Mouse (Mus musculus): ENCODE results near the gene Extl2.

The Extl2 gene

GRCm38 (mm10) chr3:116007941-116008440 is 729 bp downstream of the Extl2 start:
- DNase-seq (ENCODE audit: low spot score in 2 of 2) = peak; percentile 32 to 33

- no peak for DNase-seq (ENCODE audit: low spot score in 2 of 2)
These were observed 2.5 kb downstream of the Extl2 start for GRCm38 (mm10) chr3:116009622-116010344.

GRCm38 (mm10) chr3:116014901-116015300 is 7.6 kb downstream of the Extl2 start:
- no peak for DNase-seq (ENCODE audit: low spot score in 2 of 2)

GRCm38 (mm10) chr3:116016116-116016515 is 8.9 kb downstream of the Extl2 start:
- DNase-seq (ENCODE audit: low spot score in 2 of 2) = no peak

GRCm38 (mm10) chr3:116018606-116019005 is 11.3 kb downstream of the Extl2 start:
- no peak for DNase-seq (ENCODE audit: low spot score in 2 of 2)

GRCm38 (mm10) chr3:116019136-116019535 is 11.9 kb downstream of the Extl2 start:
- DNase-seq (ENCODE audit: low spot score in 2 of 2) = no peak

- DNase-seq (ENCODE audit: low spot score in 2 of 2) = no peak
These were observed 17.0 kb downstream of the Extl2 start for GRCm38 (mm10) chr3:116024236-116024635.

GRCm38 (mm10) chr3:116024669-116025068 is 17.4 kb downstream of the Extl2 start:
- no peak for DNase-seq (ENCODE audit: low spot score in 2 of 2)

- DNase-seq (ENCODE audit: low spot score in 2 of 2) = no peak
These were observed 18.4 kb downstream of the Extl2 start for GRCm38 (mm10) chr3:116025701-116026100.

GRCm38 (mm10) chr3:116026996-116027395 is 19.7 kb downstream of the Extl2 start:
- DNase-seq (ENCODE audit: low spot score in 2 of 2) = no peak

- DNase-seq (ENCODE audit: low spot score in 2 of 2) = no peak
These were observed 23.0 kb downstream of the Extl2 start for GRCm38 (mm10) chr3:116030152-116030788.

- DNase-seq (ENCODE audit: low spot score in 2 of 2) = no peak
These were observed 26.1 kb downstream of the Extl2 start for GRCm38 (mm10) chr3:116033218-116033870.

GRCm38 (mm10) chr3:116033871-116034222 is 26.6 kb downstream of the Extl2 start:
- no peak for DNase-seq (ENCODE audit: low spot score in 2 of 2)

- DNase-seq (ENCODE audit: low spot score in 2 of 2) = no peak
These were observed 33.5 kb downstream of the Extl2 start for GRCm38 (mm10) chr3:116040776-116041175.

- DNase-seq (ENCODE audit: low spot score in 2 of 2) = no peak
These were observed 38.7 kb downstream of the Extl2 start for GRCm38 (mm10) chr3:116046000-116046399.

GRCm38 (mm10) chr3:116047034-116047433 is 39.8 kb downstream of the Extl2 start:
- DNase-seq (ENCODE audit: low spot score in 2 of 2) = no peak

GRCm38 (mm10) chr3:116057078-116057477 is 49.8 kb downstream of the Extl2 start:
- no peak for DNase-seq (ENCODE audit: low spot score in 2 of 2)

- DNase-seq (ENCODE audit: low spot score in 2 of 2) = no peak
These were observed 53.1 kb downstream of the Extl2 start for GRCm38 (mm10) chr3:116060320-116060719.

GRCm38 (mm10) chr3:116062141-116062540 is 54.9 kb downstream of the Extl2 start:
- no peak for DNase-seq (ENCODE audit: low spot score in 2 of 2)

- no peak for DNase-seq (ENCODE audit: low spot score in 2 of 2)
These were observed 65.3 kb downstream of the Extl2 start for GRCm38 (mm10) chr3:116072584-116072983.

- no peak for DNase-seq (ENCODE audit: low spot score in 2 of 2)
These were observed 69.5 kb downstream of the Extl2 start for GRCm38 (mm10) chr3:116076739-116077138.

GRCm38 (mm10) chr3:116078490-116078889 is 71.2 kb downstream of the Extl2 start:
- no peak for DNase-seq (ENCODE audit: low spot score in 2 of 2)
